Mouse (Mus musculus): ENCODE data around the gene Ppif.

DNA sequence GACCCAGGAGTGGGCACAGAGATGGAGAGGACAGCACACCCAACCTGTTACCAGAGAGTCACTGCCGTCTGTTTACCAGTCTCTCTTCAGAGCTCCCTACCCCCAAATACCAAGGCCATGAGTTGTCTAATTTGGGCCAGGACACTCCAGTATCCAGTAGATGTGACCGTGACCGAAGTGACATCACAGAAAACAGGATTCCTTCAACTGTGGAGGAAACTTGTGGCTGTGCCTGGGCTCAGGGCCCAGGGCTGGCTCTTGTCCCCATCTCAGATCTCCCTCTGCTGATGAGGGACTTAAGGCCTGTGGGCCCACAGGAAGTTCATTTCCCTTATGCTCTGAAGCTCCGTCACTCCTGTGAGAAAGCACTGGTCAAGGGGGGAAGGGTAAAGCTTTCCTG, 14.5 kb downstream of the Ppif start:
- no peak for TF ChIP-seq CTCF (IDR thresholded peaks at IDR 0.05; ENCODE audit: low read depth, low read length)
- TF ChIP-seq POLR2A (IDR thresholded peaks at IDR 0.05; ENCODE audit: insufficient read depth, low read length) = no peak

All from ES-Bruce4 (cell line).